Mouse (Mus musculus) CD4-positive helper T cell, adult 2 months (primary cell): ENCODE results near the gene Cit.
A peak's percentile ranks its signal among the peaks of the same experiment; 100 is the strongest.

Source experiments
- DNase-seq: peaks from one replicate; pipeline ENCODE4 v3.0.0-alpha.2; 2012; ENCODE audit warnings: low read depth, missing footprints, low spot score

The Cit gene

GRCm38 (mm10) chr5:115851029-115851365 is 5.9 kb downstream of the Cit start:
- DNase-seq = no peak

GRCm38 (mm10) chr5:115852431-115852830 is 7.4 kb downstream of the Cit start:
- DNase-seq = no peak

- no peak for DNase-seq
These were observed 8.6 kb downstream of the Cit start for GRCm38 (mm10) chr5:115853691-115854090.

- peak; percentile 10 for DNase-seq
These were observed 9.3 kb downstream of the Cit start for GRCm38 (mm10) chr5:115854370-115854769.

GRCm38 (mm10) chr5:115858652-115859051 is 13.6 kb downstream of the Cit start:
- DNase-seq = no peak

- no peak for DNase-seq
These were observed 14.4 kb downstream of the Cit start for GRCm38 (mm10) chr5:115859461-115859860.

GRCm38 (mm10) chr5:115861991-115862390 is 16.9 kb downstream of the Cit start:
- no peak for DNase-seq

GRCm38 (mm10) chr5:115862439-115862838 is 17.4 kb downstream of the Cit start:
- DNase-seq = no peak

- no peak for DNase-seq
These were observed 21.2 kb downstream of the Cit start for GRCm38 (mm10) chr5:115866296-115866695.

- DNase-seq = no peak
These were observed 23.5 kb downstream of the Cit start for GRCm38 (mm10) chr5:115868540-115868939.

GRCm38 (mm10) chr5:115869198-115869597 is 24.1 kb downstream of the Cit start:
- no peak for DNase-seq

- no peak for DNase-seq
These were observed 26.1 kb downstream of the Cit start for GRCm38 (mm10) chr5:115871153-115871552.

GRCm38 (mm10) chr5:115872106-115872505 is 27.0 kb downstream of the Cit start:
- DNase-seq = no peak

GRCm38 (mm10) chr5:115872956-115873355 is 27.9 kb downstream of the Cit start:
- DNase-seq = no peak

- DNase-seq = no peak
These were observed 32.3 kb downstream of the Cit start for GRCm38 (mm10) chr5:115877425-115877824.

GRCm38 (mm10) chr5:115882165-115882564 is 37.1 kb downstream of the Cit start:
- DNase-seq = no peak

- no peak for DNase-seq
These were observed 39.4 kb downstream of the Cit start for GRCm38 (mm10) chr5:115884429-115884828.

- DNase-seq = no peak
These were observed 48.7 kb downstream of the Cit start for GRCm38 (mm10) chr5:115893772-115894171.

GRCm38 (mm10) chr5:115897036-115897435 is 52.0 kb downstream of the Cit start:
- DNase-seq = peak; percentile 69

- DNase-seq = no peak
These were observed 62.2 kb downstream of the Cit start for GRCm38 (mm10) chr5:115907037-115908009.

GRCm38 (mm10) chr5:115908251-115908650 is 63.2 kb downstream of the Cit start:
- no peak for DNase-seq

GRCm38 (mm10) chr5:115908699-115909098 is 63.6 kb downstream of the Cit start:
- DNase-seq = no peak

- no peak for DNase-seq
These were observed 64.0 kb downstream of the Cit start for GRCm38 (mm10) chr5:115909106-115909505.
